Mouse (Mus musculus) MEL (cell line): Measurements from ENCODE around the gene Col15a1.

Source experiments
- GATA1 ChIP-seq: IDR thresholded peaks from 2 replicates; pipeline ENCODE4 v1.6.1; 2011; ENCODE audit warnings: low read depth, low read length, improper control_type of control experiment
- MEF2A ChIP-seq: IDR thresholded peaks from 2 replicates; pipeline ENCODE4 v1.6.1; 2014; ENCODE audit warnings: low read depth, mild to moderate bottlenecking, inconsistent platforms, low read length, improper control_type of control experiment; ENCODE audit not compliant: poor library complexity, insufficient replicate concordance, severe bottlenecking; ENCODE audit errors: extremely low read depth
- ZC3H11A ChIP-seq: IDR thresholded peaks from 2 replicates; pipeline ENCODE4 v1.6.1; 2012; ENCODE audit warnings: low read depth, mild to moderate bottlenecking, inconsistent platforms, low read length, improper control_type of control experiment

GRCm38 (mm10) chr4:47303340-47303998, 95.5 kb downstream of the Col15a1 start:
- TF ChIP-seq MEF2A (no peak), GATA1 (no peak), ZC3H11A (no peak)
